Mouse (Mus musculus) gastrocnemius, adult 2 months (tissue): ENCODE measurements around the gene Trim2. TPM values are rescaled to one million over a fixed set of nuclear protein-coding genes. Genes with fewer than 3 reads are reported as not detected.

Experiments
- DNase-seq: peaks from one replicate; pipeline ENCODE4 v3.0.0; 2022
- H3K27ac ChIP-seq: fragments of 200-600 bp; 2 replicates; pipeline ENCODE4 v1.8.1; 2022; ENCODE audit warnings: mild to moderate bottlenecking
- H3K4me3 ChIP-seq: fragments of 200-600 bp; 2 replicates; pipeline ENCODE4 v1.8.1; 2022; ENCODE audit warnings: mild to moderate bottlenecking, moderate library complexity
- CTCF ChIP-seq: fragments of 200-600 bp; IDR thresholded peaks from 2 replicates; pipeline ENCODE4 v1.8.1; 2022; ENCODE audit warnings: antibody characterized with exemption, mild to moderate bottlenecking, moderate library complexity
- intact Hi-C: fragments of 180-260 bp; cut with DNase I; formaldehyde crosslinking; loops from one replicate; pipeline ENCODE4 v1.15.1; 2025
- total RNA-seq, 2 experiments: library from RNA; stranded (reverse); gene quantifications; 2 replicates each; pipeline ENCODE4 v1.2.3; 2021

The Trim2 gene
- total RNA-seq, 2 experiments from 2014 or later = 1.2 to 2.0 TPM

DNA sequence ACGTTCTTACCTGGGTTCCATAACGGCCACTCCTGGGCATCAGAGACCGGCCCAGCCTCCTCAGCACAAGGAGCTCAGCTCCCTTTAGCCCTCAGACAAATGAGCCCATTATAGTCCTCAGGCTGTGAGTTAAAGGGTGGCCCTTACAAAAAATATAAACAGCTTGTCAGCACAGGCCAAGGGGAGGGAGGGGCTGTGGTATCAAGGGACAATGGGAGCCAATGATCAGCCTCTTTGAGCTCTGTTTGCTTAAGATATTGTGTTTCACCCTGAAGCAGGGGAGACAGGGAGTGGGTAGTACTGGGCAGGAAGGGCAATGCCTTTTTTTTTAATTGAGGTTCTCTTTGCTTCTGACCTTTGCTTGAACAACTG lies 36.1 kb downstream of the Trim2 start:
- intact Hi-C loops = no loop called here
- Histone ChIP-seq H3K27ac (no peak overlapping the region), H3K4me3 (no peak overlapping the region)
- DNase-seq = no peak
- no peak for TF ChIP-seq CTCF

DNA sequence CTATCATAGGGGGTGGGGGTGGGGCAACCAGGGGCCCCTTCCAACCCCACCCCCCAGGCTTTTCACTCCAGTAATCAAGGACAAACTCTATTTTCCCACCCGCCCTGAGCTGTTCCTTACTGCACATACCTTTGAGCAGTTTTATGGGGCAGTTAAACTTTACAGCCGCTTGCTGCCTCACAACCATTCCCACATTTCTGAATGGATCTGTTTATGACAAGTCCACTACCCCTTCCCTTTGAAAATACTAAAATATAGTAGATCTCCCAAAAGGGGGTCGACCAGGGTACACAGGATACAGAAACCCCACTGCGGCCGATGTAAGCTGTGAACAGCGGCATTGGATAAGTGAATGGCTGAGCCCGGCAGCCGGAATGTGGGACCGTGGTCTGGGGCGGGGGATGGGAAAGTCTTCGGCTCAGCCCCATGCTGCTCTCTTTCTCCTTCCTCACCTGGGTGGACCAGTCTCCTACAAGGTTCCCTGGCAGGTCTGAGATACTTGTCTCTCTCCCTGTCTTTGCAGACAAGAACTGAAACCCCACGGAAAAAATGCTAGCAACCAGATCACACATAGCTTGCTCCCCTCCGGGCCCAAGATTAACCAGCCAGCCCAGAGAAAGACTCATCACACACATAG lies 36.6 kb downstream of the Trim2 start:
- Histone ChIP-seq H3K4me3 (peak overlapping the region; percentile 17; the same call in 1 of the 2 replicates), H3K27ac (no peak overlapping the region)
- intact Hi-C loops = no loop called here
- DNase-seq = no peak
- TF ChIP-seq CTCF = no peak

DNA sequence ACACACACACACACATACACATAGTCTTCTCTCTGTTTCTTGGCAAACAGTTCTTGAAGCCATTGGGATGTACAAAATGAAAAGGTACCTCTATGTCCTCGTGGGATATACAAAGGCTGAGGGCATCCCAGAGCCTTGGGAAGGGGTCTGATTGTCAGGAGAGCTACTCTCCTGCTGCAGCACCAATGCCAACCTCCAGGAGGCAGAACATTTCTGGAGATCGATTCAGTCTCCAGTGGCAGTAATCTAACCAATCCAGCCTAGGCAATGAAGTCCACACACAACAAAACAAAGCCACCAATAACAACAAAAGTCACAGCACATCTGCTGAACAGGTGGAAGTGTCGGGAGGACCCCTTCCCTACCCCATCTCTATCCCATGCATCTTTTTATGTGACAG lies 38.2 kb downstream of the Trim2 start:
- Histone ChIP-seq H3K4me3 (no peak overlapping the region), H3K27ac (no peak overlapping the region)
- no peak for DNase-seq
- intact Hi-C loops = no loop called here
- peak; percentile 29 for TF ChIP-seq CTCF

DNA sequence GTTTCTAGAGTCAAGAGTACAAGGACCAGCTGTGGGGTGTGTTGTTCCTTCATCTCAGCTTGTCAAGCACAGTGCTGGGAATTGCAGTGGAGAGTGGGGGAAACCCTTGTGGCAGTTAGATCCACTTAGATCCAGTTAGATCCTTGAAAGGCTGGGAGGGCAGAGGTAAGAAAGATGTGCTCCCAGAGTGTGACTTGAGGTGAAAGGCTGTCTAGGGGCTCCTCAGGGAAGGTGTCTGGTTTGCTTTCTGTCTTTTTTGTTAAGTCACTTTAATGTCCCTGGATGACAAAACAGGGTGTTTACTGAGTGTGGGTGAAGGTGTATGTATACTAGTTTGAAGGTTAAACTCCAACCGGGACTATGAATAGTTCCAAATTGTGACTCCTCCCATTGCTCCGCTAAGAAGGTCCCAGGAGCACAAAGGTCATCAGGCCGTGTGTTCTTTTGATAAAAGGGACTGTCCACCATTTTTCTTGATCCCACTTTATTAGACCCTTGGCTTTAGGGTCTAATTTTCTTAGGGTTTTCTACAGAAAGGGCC lies 40.2 kb downstream of the Trim2 start:
- no peak overlapping the region for H3K4me3 ChIP-seq
- no peak for TF ChIP-seq CTCF
- intact Hi-C loops = no loop called here
- DNase-seq = no peak
- H3K27ac ChIP-seq = no peak overlapping the region

GRCm38 (mm10) chr3:84265084-84265483 lies 41.6 kb downstream of the Trim2 start:
- no peak for DNase-seq
- Histone ChIP-seq H3K4me3 (no peak overlapping the region), H3K27ac (no peak overlapping the region)
- TF ChIP-seq CTCF = no peak
- intact Hi-C loops = no loop called here

GRCm38 (mm10) chr3:84264395-84264794 lies 42.3 kb downstream of the Trim2 start:
- DNase-seq = no peak
- no peak for TF ChIP-seq CTCF
- intact Hi-C loops = loop anchor here (5.0 kb wide), 1 partner anchor 37 kb away; no protein-coding TSS in a partner anchor
- no peak overlapping the region for H3K4me3 ChIP-seq
- no peak overlapping the region for H3K27ac ChIP-seq

- no peak overlapping the region for H3K4me3 ChIP-seq
- no peak for DNase-seq
- no peak for TF ChIP-seq CTCF
- intact Hi-C loops = loop anchor here (5.0 kb wide), 1 partner anchor 36 kb away; no protein-coding TSS in a partner anchor
- no peak overlapping the region for H3K27ac ChIP-seq
Measured at GRCm38 (mm10) chr3:84262804-84263203, 43.9 kb downstream of the Trim2 start.

DNA sequence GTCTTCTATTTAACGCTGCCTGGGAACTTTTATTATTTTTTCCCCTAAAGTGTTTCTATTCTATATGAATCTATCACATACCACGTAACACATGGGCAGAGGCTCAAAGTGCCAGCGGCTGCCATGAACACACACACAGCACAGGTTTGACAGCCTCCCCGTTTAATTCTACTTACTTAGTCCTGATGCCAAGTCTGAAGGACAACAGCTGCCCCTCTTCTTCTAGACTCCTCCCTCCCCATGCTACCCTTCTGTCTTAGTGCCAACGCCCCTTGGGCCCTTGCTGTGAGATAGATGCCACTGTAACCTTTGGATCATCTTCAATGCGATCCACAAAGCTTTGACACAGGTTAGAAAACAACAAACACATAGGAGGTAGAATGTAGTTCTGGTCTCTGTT lies 44.8 kb downstream of the Trim2 start:
- no peak overlapping the region for H3K4me3 ChIP-seq
- TF ChIP-seq CTCF = no peak
- intact Hi-C loops = loop anchor here (5.0 kb wide), 1 partner anchor 35 kb away; no protein-coding TSS in a partner anchor
- no peak overlapping the region for H3K27ac ChIP-seq
- DNase-seq = no peak

DNA sequence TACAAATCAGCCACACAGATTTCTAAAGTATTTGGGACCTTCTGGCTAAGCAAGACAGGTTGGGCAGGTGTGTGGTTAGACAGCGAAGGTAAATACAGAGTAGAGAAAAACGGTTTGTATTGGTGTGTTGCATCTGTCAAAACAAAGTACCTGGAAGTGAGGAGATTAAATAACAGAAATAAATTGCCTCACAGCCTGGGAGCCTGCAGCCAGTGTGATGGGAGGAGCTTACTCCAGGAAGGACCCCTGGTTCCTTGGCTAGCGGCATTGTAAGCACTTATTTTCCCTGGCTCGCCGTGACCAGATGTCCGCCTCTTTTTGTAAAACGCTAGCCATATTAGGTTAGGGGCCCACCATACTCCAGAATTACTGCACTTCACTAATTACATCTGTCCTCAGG lies 45.8 kb downstream of the Trim2 start:
- Histone ChIP-seq H3K27ac (no peak overlapping the region), H3K4me3 (no peak overlapping the region)
- no peak for TF ChIP-seq CTCF
- DNase-seq = no peak
- intact Hi-C loops = loop anchor here (5.0 kb wide), 1 partner anchor 34 kb away; no protein-coding TSS in a partner anchor

GRCm38 (mm10) chr3:84260024-84260535 lies 46.6 kb downstream of the Trim2 start:
- Histone ChIP-seq H3K27ac (peak overlapping the region; percentile 74), H3K4me3 (peak overlapping the region; percentile 81)
- DNase-seq = no peak
- TF ChIP-seq CTCF = no peak
- intact Hi-C loops = loop anchor here (5.0 kb wide), 1 partner anchor 33 kb away; no protein-coding TSS in a partner anchor

GRCm38 (mm10) chr3:84259281-84260023 lies 47.2 kb downstream of the Trim2 start:
- Histone ChIP-seq H3K27ac (peak overlapping the region; percentile 74), H3K4me3 (peak overlapping the region; percentile 81)
- intact Hi-C loops = loop anchor here (5.0 kb wide), 2 partner anchors 32 to 53 kb away; no protein-coding TSS in a partner anchor
- peak; percentile 73 for DNase-seq
- no peak for TF ChIP-seq CTCF

DNA sequence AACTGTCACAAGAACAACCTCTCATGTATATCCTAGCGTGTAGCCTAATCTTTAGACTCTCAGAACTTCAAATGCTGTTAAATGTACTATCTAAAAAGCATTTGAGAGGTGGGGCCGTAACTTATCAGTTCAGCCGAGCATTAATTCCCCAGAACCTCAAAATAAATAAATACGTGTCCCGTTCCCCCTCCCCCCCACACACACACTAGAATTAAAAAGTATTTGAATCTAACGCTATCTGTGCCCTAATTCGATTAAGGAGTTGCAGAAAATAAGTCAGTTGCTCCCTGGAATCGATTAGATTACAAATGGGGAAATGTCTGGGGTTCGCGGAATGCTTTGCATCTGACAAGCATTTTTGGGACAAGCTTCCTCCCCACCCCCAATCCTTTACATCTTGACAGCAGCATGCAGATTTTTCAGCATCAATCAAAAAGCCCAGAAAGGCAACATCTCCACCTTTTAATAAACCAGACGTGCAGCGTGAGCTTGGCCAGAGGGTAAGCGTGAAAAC lies 48.1 kb downstream of the Trim2 start:
- peak overlapping the region; percentile 81 for H3K4me3 ChIP-seq
- TF ChIP-seq CTCF = no peak
- DNase-seq = no peak
- H3K27ac ChIP-seq = no peak overlapping the region; the same call in 1 of the 2 replicates
- intact Hi-C loops = loop anchor here (5.0 kb wide), 1 partner anchor 54 kb away; no protein-coding TSS in a partner anchor

DNA sequence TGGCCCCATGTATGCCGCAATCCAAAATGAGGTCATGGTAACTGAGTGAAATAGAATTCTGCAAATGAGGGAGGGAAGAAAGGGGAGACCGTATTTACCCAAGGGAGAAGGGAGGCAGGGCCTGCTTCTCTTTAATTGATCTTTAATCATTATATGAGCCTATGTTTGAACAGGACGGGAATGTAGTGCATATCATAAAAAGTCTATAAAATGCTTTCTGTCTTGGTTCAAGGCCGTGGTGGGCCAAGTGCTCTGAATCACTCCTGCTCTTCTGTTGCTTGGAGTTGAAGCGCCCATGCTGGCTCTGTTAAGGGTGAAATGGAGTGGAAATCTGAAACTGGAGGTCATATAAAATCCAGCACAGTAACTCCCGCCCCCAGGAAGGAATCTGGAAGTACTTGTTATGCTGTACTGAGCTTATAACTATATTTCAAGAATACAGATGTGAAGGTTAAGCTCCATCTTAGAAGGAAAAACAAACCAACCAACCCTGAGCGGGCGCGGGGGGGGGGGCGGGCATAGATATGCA lies 48.6 kb downstream of the Trim2 start:
- Histone ChIP-seq H3K4me3 (peak overlapping the region; percentile 81), H3K27ac (no peak overlapping the region)
- intact Hi-C loops = loop anchor here (5.0 kb wide), 1 partner anchor 54 kb away; no protein-coding TSS in a partner anchor
- TF ChIP-seq CTCF = no peak
- DNase-seq = no peak
